Mouse (Mus musculus) bone marrow, adult 2 months (tissue): ENCODE results near the gene Polr2l. TPM values are rescaled to one million over a fixed set of nuclear protein-coding genes. Genes with fewer than 3 reads are reported as not detected.
A peak's percentile ranks its signal among the peaks of the same experiment; 100 is the strongest.

Experiments used
- H3K27ac ChIP-seq: fragments of 200-500 bp; 2 replicates; pipeline ENCODE4 v1.5.1; 2012; ENCODE audit warnings: low read depth, mild to moderate bottlenecking, control low read depth, inconsistent platforms, low read length; ENCODE audit not compliant: control insufficient read depth, poor library complexity, insufficient read depth
- H3K4me1 ChIP-seq: fragments of 200-500 bp; 2 replicates; pipeline ENCODE4 v1.6.1; 2011; ENCODE audit warnings: low read length; ENCODE audit not compliant: control insufficient read depth, insufficient read depth
- H3K4me3 ChIP-seq: fragments of 200-500 bp; replicated peaks from 2 replicates; pipeline ENCODE3; 2011; ENCODE audit warnings: mild to moderate bottlenecking, low read depth, low read length, control low read depth; ENCODE audit not compliant: control insufficient read depth
- CTCF ChIP-seq: fragments of 200-500 bp; IDR thresholded peaks from 2 replicates; pipeline ENCODE4 v1.5.1; 2011; ENCODE audit warnings: low read length, control low read depth; ENCODE audit not compliant: control insufficient read depth, insufficient read depth
- POLR2A ChIP-seq: fragments of 200-500 bp; IDR thresholded peaks from 2 replicates; pipeline ENCODE4 v1.6.1; 2011; ENCODE audit warnings: low read depth, mild to moderate bottlenecking, control low read depth, low read length, borderline replicate concordance; ENCODE audit not compliant: control insufficient read depth
- WGBS: fragments of 180-500 bp; shearing (Covaris S2); methylation state at CpG from one replicate; pipeline ENCODE4 v1.1.7; 2018; 5-methylcytosine and 5-hydroxymethylcytosine counted together
- polyA plus RNA-seq: library from polyadenylated mRNA; stranded (reverse); fragments of >200 nt; gene quantifications from 2 replicates; pipeline ENCODE4 v1.2.4, GENCODE M21; 2011; ENCODE audit warnings: low replicate concordance; ENCODE audit not compliant: missing spikeins, insufficient read depth, insufficient read length

Gene Polr2l
- polyA plus RNA-seq, 1 experiment: 7.9 TPM

DNA sequence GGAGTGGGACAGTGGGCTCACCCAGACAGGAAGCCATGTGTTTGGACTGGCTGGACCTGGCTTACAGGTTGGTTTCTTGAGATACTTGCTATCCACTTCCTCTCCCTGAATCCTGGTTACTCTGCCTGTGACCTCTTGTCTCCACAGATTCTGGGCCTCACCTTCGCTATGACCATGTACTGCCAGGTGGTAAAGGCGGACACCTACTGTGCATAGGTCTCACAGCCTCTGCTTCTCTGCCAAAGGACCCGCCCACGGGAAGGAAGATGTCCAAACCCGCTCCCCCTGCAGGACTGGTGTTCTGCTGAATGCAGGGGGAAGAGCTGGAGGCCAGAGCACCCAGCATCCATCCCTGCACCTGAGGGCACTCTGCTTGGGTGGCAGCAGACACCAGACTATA is 17.8 kb upstream of the Polr2l start:
- Histone ChIP-seq H3K4me1 (no peaks in the 10 kb centered on the region), H3K4me3 (no peak overlapping the region), H3K27ac (no peak overlapping the region)
- 83% methylated on average over 5 of the region's 5 CpGs for WGBS
- no peak for TF ChIP-seq POLR2A
- no peak for TF ChIP-seq CTCF

DNA sequence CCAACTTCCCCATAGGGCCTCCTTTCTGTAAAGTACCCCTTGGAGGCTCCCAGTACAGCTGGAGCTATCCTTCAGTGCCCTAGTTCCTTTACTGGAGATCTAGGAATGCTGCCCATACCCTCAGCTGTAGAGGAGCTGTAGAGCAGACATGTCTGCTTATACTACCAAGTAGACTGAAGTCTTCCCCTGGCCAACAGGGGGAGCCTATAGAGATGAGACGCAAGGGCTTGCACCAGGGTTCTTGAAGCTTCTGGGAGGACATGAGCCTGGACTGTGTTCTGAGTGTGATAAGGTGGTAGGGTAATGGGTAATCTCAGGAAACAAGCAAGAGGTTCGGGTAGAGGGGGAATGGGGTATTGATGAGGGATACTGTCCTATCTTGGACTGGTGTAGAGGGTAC is 16.2 kb upstream of the Polr2l start:
- H3K4me1 ChIP-seq: no peaks in the 10 kb centered on the region; the same call in 1 of the 2 replicates

DNA sequence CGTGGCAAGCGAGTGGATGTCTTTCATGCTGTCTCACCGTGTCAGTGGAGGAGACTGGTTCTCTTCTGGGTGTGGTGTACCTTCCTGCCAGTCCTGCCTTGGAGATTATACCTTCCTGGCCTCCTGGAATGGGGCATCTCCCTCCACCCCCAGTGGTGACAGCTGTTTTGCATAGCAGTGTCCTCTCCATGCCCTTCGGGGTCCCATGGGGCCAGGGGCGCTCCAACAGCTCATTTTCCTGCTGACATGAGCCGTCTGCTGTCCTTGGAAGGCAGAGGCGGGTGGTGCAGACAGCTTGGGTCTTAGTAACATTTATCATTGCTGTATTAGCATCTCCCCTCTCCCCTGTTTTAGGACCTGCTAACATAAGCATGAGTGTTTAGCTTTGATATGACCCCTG is 12.2 kb upstream of the Polr2l start:
- Histone ChIP-seq H3K4me1 (no peaks in the 10 kb centered on the region; the same call in 1 of the 2 replicates), H3K27ac (no peak overlapping the region), H3K4me3 (no peak overlapping the region)
- 85% methylated on average over 7 of the region's 7 CpGs for WGBS
- TF ChIP-seq CTCF: no peak
- no peak for TF ChIP-seq POLR2A

More for the DNA sequence above, 16.2 kb upstream of the Polr2l start:
- WGBS: 61% methylated on average over 2 of the region's 2 CpGs
- Histone ChIP-seq H3K27ac (no peak overlapping the region), H3K4me3 (no peak overlapping the region)
- TF ChIP-seq POLR2A (no peak), CTCF (peak; percentile 31)

DNA sequence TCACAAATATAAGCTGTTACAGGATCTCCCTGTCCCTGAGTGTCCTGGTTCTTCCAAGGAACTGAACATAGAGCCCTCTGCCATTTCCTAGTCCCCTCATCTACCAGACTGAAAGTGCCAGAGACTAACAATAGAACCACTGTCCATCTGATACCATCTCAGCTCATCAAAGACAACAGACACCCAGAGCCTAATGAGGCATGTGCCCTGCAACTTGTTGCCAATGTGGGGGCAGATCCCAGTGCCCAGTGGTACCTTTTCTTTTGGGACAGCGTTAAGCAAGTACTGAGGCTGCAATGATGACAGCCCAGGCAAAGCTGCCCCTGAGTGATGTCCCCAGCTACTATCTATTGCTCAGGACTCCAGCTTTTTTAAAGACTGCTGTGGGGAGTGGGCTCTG is 11.3 kb upstream of the Polr2l start:
- Histone ChIP-seq H3K27ac (no peak overlapping the region), H3K4me1 (no peaks in the 10 kb centered on the region; the same call in 1 of the 2 replicates), H3K4me3 (no peak overlapping the region)
- no peak for TF ChIP-seq CTCF
- no peak for TF ChIP-seq POLR2A
- 85% methylated on average over 1 of the region's 1 CpGs for WGBS

DNA sequence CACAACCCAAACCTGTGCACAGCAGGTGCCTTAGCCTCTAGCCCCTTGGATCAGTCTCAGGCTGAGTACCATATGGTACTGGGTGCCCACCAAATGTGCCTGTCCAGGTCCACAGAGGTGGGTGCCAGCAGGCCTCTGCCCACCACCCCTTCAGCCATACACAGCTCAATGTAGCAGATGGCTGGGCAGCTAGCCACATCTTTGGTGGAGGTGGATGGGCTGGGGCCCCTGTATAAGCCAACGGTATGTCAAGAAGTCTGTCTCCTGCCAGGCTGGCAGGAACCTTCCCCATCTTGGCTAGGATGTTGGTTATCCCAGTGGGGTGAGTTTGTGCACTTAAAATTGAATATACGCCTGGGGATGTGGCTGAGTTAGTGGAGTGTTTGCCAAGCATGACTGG is 10.7 kb upstream of the Polr2l start:
- Histone ChIP-seq H3K4me1 (peaks cover 3% of the 10 kb centered on the region), H3K27ac (no peak overlapping the region), H3K4me3 (no peak overlapping the region)
- TF ChIP-seq POLR2A: no peak
- no peak for TF ChIP-seq CTCF
- WGBS: 89% methylated on average over 2 of the region's 2 CpGs

DNA sequence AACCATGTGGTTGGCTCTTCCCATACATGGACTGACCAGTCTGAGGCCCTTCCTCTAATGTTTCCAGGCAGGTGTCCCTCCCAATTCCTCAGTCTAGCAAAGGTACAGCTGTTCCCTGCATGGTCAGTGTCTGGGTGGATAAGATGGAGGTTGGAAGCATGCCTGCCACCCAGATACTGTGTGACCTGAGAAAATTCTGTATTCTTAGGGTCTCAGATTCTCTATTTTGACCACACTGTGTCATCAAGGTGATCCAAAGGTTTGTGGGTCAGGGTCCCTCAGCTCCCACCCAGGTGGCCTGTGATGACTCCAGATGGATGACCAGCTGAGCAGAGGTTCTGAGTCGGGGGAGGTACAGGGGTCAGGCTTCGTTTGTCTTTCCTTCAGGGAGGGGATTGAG is 10.3 kb upstream of the Polr2l start:
- no peak for TF ChIP-seq CTCF
- TF ChIP-seq POLR2A: no peak
- WGBS: 88% methylated on average over 2 of the region's 2 CpGs

DNA sequence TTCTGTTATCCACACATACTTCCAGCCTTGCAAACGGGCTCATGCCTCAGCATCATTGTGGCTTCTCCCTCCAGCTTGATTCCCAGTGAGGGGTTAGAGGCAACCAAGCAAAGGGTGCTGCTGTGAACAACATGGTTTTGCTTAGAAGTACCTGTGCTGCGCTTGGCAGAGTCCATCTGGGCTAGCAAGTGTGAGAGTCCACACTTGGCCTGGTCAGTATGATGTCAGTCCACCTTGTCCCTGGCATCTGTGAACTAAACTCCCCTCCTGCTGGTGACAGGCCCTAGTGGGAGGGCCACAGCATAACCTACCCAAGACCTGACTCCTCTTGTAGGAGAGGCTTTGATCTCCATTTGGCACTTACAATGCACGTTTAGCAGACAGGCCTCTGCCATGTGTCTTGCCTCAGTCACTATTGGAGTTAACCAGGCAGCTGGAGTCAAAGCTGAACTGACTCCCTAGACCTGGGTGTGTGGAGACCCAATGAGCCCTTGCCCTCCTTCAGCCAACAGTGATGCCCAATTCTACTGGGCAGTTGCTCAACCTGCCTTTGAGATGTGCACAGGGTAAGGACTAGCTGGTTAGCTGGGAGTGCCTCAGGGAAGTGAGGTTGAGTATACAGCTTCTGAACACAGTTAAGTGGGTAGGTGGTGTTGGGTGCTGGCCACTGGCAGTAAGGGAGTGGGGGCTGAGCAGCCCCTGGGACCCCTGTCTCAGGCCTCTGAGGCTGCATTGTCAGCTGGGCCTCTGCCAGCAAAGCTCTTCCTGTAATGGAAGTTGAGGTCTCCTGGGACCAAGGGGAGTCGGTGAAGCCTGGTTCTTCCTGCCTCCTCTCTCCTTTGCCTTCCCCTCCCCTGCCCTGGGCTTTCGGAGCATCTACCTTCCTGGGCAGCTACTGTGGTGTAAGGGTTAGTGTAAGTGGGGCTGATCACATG is 9.5 kb upstream of the Polr2l start:
- TF ChIP-seq CTCF (no peak), POLR2A (no peak)
- Histone ChIP-seq H3K27ac (no peak overlapping the region), H3K4me1 (peaks cover 3% of the 10 kb centered on the region), H3K4me3 (no peak overlapping the region)
- 64% methylated on average over 5 of the region's 5 CpGs for WGBS

More for the DNA sequence above, 10.3 kb upstream of the Polr2l start:
- Histone ChIP-seq H3K27ac (no peak overlapping the region), H3K4me1 (peaks cover 3% of the 10 kb centered on the region), H3K4me3 (no peak overlapping the region)

DNA sequence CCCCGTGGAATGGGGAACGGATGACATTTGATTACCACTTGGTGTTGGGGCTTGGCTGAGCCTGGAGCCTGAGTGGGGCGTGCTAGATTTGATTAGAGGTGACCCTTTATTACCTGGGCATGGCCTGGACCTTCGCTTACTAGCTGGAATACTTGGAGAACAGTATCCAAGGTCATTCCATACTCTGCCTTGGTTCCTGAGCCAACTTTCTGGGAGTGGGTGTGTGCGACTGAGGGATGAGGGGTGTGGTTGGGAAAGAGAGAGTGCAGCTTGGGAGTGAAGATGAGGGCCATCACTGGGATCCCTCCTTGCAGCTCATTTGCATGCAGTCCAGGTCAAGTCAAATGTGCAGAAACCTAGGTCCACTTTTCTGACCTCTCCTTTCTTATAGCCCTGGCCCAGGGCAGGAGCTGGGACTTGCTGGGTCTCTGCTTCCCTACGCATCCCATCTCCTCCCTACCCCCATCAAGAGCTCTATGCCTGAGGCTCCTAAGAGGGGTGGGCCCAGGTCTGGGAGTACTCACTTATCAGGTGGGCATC is 8.3 kb upstream of the Polr2l start:
- Histone ChIP-seq H3K27ac (no peak overlapping the region), H3K4me1 (peaks cover 4% of the 10 kb centered on the region), H3K4me3 (no peak overlapping the region)
- TF ChIP-seq POLR2A (no peak), CTCF (no peak)
- WGBS: 82% methylated on average over 6 of the region's 6 CpGs

DNA sequence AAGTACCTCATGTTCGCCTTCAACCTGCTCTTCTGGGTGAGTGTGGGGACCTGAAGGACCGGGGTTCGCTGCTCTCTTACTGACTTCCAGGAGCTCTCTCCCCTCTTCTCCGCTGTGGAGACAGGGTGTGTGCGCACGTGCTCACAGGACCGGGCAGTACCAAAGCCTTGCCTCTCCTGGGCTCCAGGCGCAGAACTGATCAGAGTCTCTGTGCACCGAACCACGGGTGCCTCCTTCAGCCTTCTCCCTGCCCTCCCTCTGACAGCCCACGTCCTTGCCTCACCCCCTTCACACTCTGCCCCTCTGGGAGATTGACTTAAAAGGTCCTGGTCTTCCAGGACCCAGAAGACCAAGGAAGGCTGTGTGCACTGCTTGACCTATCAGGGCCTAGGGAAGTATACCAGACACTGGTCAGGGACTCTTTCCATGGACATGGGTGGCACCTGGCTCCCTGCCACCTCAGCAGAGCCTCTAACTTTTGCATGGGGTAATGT is 7.6 kb upstream of the Polr2l start:
- TF ChIP-seq POLR2A: no peak
- no peak for TF ChIP-seq CTCF
- Histone ChIP-seq H3K4me3 (no peak overlapping the region), H3K4me1 (peaks cover 6% of the 10 kb centered on the region), H3K27ac (no peak overlapping the region)
- WGBS: 75% methylated on average over 11 of the region's 11 CpGs
